Mouse (Mus musculus) heart, postnatal 10 days (tissue): ENCODE measurements around the gene Tekt1. TPM values are rescaled to one million over a fixed set of nuclear protein-coding genes. Genes with fewer than 3 reads are reported as not detected.
"Not testable (repeated sequence)": the region's sequence is repeated elsewhere in the genome, so short reads cannot be mapped to it uniquely, and the experiment has no call there.

Experiments
- DNase-seq, 2 experiments: peaks; one replicate each; pipeline ENCODE4 v3.0.0; 2021
- intact Hi-C: fragments of 180-260 bp; cut with DNase I; formaldehyde crosslinking; loops from one replicate; pipeline ENCODE4 v1.15.1; 2025
- total RNA-seq, 2 experiments: library from RNA; stranded (reverse); gene quantifications; 2 replicates each; pipeline ENCODE4 v1.2.3; 2021

Tekt1 gene
- total RNA-seq, 2 experiments from 2014 or later, result 0.19 TPM; not detected in 1

DNA sequence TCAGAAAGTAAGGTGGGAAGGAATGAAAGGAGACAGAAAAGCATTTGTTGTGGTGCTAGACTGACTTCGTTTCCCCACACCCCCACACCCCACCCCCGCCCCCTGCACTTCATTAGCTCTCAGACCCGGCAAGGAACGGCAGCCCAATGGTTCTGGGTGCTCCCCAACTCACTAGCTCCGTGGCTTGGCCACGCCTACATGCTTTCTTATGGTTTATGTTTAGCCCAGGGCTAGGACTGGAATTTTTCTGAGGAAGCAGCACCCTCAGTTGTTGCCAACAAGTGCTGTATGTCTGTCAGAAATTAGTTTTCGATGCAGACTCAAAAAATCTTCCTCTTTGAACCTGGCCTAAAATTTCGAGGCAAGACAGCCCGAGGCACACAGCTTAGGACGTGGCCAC lies 13.7 kb downstream of the Tekt1 start:
- intact Hi-C loops, result no loop called here
- DNase-seq, result no peak

DNA sequence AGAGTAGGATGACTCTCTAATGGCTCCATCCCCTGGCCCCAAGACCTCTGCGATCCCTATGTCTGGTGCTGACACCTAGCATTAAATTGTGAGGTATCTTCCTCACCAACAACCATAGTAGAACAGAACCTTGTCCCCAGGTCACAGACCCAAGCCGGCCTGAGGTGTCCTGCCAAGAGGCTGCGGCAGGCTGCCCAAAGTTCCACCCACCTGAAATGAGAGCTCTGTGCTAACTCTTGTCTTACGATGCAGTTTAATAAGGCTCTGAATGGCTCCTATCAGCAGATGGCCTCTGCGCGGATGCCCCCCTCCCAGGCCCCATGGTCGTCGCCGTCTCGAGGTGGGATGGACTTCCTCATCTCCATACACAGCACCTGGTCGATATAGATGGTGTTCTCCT lies 17.8 kb downstream of the Tekt1 start:
- intact Hi-C loops, result loop anchor here (5.0 kb wide), 1 partner anchor 122 kb away; no protein-coding TSS in a partner anchor
- DNase-seq, result no peak

DNA sequence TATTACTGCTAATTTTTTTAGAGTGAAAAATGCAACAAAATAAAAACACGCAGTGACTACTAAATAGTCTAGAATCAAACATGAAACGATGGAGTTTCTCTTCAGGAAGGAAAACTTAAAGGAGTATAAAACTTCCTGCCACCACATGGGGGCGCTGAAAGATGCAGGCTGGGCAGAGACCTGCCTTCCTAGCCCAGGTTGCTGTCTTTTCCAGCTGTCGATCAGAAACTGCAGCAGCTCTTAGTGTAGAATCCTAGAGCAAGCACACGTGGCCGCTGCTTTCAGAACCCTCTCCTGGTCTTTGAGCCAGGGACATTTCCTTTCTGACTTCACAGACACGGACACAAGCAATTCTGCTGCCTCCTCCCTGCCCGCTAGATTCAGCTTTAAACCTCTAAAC lies 18.3 kb downstream of the Tekt1 start:
- intact Hi-C loops, result loop anchor here (5.0 kb wide), 1 partner anchor 122 kb away; no protein-coding TSS in a partner anchor
- peak; percentile 54 to 74 for DNase-seq

DNA sequence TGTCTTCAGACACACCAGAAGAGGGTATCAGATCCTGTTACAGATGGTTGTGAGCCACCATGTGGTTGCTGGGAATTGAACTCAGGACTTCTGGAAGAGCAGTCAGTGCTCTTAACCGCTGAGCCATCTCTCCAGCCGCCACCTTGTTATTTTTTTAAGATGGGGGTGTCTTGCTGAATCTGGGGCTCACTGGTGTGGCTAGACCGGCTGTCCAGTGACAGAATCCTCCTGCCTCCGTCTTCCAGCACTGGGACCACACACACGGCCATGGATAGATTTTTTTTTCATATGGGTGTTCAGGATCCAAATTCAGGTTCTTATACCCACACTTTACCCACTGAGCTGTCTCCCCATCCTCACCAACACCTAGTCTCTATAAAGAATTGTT lies 19.0 kb downstream of the Tekt1 start:
- intact Hi-C loops, result loop anchor here (5.0 kb wide), 1 partner anchor 121 kb away; no protein-coding TSS in a partner anchor
- DNase-seq, result not testable (repeated sequence)

DNA sequence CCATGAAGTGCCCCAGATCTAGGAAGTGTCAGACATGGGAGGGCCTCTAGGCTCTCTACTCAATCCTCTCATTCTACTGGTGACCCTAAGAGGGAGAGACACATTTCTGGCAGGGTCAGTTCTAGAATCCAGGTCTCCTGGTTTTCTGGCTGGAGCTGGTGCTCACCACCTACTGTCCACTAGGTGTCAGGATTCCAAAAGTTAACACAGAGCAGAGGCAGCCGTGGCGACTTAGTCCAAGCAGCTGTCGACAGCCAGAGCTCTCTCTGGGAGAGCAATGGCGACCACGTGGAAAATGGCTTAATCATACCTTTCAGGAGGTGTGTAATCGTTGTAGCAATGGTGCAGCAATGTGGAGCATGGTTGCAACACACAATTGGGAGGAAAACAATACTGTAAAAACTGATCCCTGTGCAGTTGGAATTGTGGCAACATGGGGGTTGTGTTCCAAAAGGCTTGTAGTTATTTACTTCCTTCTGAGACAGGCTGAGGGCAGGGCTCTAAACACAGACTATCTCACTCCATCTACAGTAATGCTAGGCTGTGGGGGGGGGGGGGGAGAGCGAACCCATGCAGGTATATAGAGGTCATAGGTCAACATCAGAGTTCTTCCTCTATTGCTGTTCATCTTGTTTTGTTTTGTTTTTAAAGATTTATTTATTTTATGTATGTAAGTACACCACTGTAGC lies 19.5 kb downstream of the Tekt1 start:
- intact Hi-C loops, result loop anchor here (1.0 to 5.0 kb wide), 3 partner anchors 86 to 222 kb away; no protein-coding TSS in a partner anchor
- peak; percentile 72 to 79 for DNase-seq

DNA sequence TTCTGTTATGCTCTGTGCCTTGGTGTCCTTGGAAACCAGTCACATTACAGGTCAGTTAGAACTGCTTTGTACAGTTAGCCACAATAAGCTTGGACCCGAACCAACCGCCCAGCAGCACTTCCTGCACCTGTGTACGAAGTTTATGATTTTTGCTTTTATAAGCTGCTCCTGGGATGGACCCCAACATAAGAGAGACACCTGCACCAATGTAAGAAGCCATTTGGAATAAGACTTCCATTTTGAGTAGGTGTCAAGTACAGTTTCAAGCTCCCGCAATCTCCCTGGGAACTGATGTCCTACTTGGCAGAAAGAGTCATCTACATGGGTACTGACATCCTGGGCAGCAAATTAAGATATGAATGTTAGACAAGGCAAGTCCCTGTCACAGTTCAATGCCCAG lies 22.5 kb downstream of the Tekt1 start:
- DNase-seq, result no peak
- intact Hi-C loops, result loop anchor here (5.0 kb wide), 1 partner anchor 117 kb away; no protein-coding TSS in a partner anchor

DNA sequence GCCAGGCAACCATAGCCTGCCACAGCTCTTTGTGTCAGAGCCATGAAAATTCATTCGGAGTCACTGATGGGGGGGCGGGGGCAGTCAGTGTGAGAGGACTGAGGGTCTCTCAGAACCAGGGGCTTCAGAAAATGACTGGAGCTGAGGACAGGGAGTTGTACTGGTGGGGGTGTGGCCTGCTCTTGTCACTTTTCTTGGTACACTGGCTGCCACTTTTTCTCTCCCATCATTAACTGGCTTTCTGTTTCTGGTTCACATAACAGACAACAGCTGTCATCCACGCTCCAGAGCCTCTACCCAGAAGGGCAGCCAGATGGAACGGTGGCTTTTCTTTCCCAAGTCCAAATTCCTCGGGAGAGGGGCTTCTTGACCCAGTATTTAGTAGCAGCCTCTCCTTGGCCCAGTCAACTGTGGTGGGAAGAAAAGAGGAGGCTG lies 23.8 kb downstream of the Tekt1 start:
- no peak for DNase-seq
- intact Hi-C loops, result no loop called here

DNA sequence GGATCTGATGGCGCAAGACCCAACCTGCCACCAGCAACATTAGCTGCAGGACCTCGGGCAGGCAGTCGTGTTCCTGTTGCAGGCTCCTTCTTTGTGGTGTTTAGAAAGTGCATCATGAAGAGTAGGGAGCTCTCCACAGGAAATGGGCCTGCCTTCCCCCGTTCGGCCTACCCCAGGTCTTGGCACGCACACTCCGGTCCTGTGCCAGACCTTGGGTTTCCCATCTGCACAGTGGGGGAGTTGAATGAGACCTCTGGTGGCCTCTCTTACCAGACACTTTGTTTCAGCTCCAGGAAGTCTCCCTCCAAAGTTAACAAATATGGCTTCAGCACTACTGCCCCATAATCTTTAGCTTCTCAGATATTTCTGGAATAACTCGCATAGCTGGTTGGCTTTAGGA lies 25.5 kb downstream of the Tekt1 start:
- no peak for DNase-seq
- intact Hi-C loops, result no loop called here

DNA sequence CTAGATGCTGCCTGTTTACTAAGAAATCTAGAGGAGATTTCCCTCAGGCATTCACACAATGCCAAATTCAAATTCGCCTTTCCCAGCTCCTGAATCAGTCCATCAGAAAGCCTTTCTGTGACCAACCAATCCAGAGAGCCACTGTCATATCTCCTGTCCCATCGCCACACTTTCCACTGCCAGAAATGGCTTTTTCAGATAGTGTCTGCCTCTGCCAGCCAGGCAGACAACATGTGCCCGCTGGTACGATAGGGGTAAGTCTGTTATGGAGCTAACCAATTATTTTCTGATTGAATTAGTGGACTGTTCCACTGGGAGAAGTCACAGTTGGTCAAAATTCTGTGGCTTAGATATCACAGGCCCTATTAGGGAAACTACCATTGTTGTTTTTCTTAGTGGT lies 27.6 kb downstream of the Tekt1 start:
- intact Hi-C loops, result no loop called here
- DNase-seq, result no peak

DNA sequence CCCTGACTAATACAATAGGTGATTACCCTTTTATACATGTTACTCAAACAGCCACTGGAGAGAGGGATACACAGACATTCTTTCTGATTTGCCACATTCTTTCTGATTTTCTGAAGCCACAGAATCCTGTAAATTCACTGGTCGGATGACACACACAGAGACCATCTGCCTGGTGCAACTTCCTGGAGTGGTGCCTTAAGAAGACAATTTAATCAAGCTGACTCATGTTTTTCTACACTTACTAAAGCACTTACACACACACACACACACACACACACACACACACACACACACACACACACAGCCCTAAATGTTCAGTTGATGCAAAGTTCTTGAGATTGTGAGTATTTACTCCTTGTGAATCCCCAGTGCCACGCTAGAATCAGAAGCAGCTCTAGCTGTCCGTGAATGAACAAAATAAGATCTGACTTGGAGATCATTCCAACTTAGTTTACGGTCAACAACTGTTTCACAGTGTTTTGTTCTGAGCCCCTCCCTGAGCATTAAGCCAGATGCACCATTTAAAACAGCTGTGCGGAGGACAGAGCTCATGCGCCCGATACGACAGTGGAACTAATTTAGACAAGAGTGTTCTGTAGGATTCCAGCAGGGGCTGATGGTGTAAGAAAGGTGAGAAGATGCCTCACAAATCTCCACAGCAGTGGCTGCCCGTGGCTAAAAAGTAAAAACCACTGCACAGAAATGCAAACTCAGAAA lies 29.1 kb downstream of the Tekt1 start:
- DNase-seq, result no peak
- intact Hi-C loops, result no loop called here

DNA sequence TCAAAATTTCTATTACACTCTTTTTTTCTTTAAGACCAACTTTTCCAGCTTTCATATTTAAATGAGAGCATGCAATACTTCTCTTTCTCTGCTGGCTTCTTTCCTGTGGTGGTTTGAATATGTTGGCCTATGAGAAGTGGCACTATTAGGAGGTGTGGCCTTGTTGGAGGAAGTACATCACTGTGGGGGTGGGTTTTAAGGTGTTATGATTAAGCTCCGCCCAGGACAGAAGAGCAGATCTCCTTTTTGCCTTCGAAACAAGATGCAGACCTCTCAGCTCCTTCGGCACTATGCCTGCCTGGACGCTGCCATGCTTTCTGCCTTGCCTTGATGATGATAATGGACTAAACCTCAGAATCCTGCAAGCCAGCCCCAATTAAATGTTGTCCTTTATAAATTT lies 36.5 kb downstream of the Tekt1 start:
- no peak for DNase-seq
- intact Hi-C loops, result loop anchor here (2.0 kb wide), 1 partner anchor 101 kb away; no protein-coding TSS in a partner anchor

DNA sequence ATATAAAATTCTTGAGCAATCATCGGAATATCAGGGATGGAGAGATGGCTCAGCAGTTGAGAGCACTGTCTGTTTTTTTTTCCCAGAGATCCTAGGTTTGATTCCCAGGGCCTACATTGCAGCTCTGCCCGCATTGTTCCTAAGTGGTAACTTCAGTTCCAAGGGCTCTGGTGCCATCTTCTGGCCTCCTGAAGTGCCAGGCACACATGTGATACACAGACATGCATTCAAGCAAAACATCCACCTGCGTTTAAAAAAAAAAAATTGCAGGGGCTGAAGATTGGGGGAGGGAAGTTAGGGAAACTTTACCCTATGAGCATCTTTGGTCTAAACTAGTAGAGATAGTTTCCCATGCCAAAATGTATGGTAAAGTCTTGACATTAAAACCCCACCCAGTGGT lies 37.8 kb downstream of the Tekt1 start:
- DNase-seq, result no peak
- intact Hi-C loops, result loop anchor here (2.0 kb wide), 1 partner anchor 100 kb away; no protein-coding TSS in a partner anchor

DNA sequence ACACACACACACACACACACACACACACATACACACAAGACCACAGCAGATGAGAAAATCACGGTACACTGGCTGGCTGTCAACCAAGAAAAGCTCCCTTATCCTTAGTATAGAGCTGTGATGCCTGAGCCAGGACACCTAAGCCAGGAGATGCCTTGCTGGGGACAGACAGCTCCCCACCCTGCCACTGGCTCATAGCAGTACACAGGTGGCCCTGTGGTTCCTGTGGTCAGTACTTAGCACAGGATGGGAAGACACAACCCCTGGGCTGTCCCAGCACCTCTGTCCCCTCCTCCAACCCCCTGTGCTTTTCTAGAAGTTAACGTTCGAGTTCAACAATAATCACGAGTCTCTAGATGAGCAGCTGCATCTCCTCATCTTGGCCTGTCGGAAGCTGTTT lies 44.2 kb downstream of the Tekt1 start:
- intact Hi-C loops, result no loop called here
- no peak for DNase-seq

DNA sequence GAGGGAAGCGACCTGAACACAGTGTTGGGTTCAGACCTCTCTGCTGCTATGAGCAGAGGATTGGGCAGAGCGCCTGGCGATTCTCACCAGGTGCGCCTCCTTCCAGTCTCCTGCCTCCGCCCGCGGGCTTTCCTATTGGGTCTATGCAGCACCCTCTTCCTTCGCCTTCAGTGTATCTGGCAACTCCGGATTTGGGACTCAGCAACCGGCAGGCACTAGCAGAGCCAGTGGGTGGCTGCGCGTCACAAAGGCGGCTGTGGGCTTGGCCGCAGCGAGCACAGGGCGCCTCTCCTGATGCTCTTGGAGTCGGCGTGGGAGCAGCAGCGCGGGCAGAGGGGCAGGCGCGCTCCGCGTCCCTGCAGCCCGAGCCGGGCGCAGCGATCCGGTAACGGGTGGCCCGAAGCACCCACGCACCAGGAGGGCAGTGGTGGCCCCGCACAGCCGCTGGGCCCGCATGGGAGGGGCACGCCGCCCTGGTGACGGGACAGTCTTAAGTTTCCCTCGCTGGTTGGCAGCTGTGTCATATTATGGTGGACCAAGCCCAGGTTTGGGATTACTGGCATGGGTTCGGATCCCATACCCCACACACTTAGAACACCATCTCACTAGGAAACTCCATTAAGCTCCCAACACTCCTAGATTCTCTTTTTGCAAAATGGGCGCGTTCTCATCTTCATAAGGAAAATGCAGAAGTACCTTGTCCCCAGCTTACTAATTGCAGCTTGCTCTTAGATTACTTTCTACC lies 47.9 kb downstream of the Tekt1 start, which contains the start of gene Fbxo39:
Fbxo39 (plus strand) TSS at position 294 of the 745 bp plus-strand sequence.
- intact Hi-C loops, result no loop called here
- DNase-seq, result no peak

DNA sequence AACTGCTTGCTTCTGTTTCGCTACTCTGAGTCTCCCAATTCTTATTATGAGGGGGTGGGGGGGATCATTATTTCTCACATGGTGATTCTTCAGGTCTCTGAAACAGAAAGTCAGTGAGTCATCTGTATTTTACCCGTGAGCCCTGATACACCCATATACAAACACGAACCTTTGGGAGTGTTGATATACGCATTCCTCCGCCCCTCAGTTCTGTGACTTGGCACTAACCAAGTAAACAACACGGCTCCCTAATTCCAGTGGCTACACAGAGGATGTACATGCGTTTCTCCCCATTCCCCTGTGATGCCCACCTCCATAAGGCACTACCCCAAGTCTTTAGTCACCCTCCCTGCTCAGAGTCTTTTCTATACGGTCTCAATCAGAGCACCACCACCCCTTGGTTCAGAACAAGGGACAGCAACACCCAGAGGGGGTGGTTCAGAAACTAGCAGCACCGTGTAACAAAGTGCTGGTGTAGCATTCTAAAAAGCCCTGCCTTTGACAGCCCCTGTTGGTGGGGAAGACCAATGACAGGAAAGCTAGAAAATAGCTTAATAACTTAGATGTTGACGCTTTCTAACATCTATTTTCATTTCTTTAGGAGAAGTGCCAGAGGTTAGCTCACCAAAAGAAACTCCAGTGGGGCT lies 50.8 kb downstream of the Tekt1 start:
- intact Hi-C loops, result no loop called here
- no peak for DNase-seq

DNA sequence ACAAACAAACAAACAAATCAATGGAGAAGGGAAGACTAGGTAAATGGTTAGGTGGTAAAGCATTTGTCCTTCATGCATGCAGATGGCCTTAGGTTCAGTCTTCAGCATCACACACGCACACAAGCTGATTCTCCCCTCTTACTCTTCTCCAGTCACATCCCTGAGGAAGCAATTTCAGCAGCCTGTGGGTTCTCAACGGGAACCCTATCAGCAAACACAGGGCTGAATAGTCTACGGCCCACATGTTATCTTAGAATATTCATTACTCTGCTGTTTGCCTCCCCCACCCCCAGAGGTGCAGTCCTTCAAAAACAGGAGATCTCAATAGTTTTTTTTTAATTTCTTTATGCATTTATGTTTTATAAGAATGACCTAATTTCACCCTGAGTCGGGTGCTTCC lies 51.8 kb downstream of the Tekt1 start:
- intact Hi-C loops, result no loop called here
- DNase-seq, result no peak

DNA sequence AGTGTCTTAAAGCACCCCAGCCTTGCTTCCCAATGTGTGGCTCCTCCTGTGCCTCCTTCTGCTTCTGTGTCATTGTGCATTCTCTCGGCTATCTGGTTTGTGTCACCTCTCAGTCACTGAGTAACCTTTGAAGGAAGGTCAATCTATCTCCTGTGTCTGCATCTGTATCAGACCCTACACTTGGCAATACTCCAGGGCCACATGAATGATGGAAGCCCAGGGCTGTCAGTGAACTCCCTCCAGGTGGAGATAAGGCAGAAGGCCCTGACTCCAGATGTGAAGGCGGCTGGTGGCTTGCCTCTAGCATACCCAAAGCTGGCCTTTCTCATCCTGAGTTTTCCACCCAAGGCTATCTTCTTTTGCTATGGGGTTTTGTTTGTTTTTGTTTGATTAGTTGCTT lies 53.3 kb downstream of the Tekt1 start:
- intact Hi-C loops, result no loop called here

DNA sequence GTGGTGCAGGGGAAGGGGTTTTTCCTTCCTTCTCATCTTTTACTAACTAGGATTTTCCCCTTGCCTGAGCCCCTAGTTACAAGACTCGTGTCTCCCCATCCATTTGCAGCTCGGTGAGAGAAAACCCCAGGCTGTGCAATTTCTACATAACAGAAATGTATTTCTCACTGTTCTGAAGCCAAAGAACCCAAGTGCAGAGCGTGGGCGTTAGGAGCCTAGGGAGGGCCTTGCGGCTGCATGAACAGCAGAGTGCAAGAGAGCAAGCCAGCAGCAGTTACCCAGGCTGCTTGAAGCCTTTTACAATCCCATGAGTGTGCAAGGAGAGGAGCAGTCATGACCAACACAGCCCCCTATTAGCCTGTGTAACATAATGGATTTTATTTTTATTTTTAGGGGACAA lies 54.8 kb downstream of the Tekt1 start:
- DNase-seq, result no peak
- intact Hi-C loops, result no loop called here

More for the DNA sequence above, 53.3 kb downstream of the Tekt1 start:
- DNase-seq, result no peak

DNA sequence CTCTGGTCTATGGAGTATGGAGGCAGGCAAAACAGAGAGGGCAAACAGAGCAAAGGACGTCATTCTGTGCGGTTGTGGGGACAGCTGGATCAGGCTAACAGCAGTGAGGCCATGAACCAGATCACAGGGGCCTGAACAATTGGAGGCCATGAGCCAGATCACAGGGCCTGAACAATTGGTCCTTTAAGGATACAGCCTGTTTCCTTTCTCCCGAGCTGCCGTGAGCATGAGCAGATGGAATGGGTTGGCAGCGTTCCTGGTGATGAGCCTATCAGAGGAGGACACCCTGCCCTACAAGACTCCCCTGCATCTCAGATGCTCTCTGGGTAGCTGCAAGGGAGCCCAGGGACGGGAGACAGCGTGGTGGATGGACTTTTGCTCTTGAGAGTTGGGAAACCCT lies 60.0 kb downstream of the Tekt1 start:
- DNase-seq, result peak; percentile 62 to 68
- intact Hi-C loops, result no loop called here

DNA sequence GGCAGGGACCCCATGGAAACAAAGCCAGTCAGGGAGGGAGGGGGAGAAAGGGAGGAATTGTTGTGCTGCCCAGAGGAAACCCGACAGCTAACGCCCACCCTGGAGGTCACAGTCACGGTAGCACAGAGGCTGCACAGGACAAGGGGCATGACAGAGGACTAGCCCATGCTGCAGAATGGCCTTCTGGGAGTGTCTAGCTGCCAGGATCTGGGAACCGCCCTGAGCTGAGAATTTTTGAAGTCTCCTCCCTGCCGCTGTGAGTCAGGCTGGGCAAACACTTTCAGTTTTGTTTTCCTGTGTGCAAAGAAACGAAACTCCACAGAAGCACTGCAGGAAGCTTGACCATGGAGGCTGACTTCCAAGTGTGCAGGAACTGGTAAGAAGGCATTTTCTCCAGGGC lies 60.9 kb downstream of the Tekt1 start, which contains the start of gene Xaf1:
Xaf1 (plus strand) TSS at position 296 of the 400 bp plus-strand sequence.
- DNase-seq, result peak; percentile 80 to 82
- intact Hi-C loops, result no loop called here
